Mouse (Mus musculus): ENCODE results near the gene Ccni. TPM values are rescaled to one million over a fixed set of nuclear protein-coding genes. Genes with fewer than 3 reads are reported as not detected.

The Ccni gene
- total and polyA plus RNA-seq, 3 experiments: 33.4 to 199 (median 83.2) TPM

GRCm38 (mm10) chr5:93231721-93232120 is 25.4 kb upstream of the Ccni start:
- DNase-seq (ENCODE audit: low read depth, low spot score): no peak
- Histone ChIP-seq H3K27ac (ENCODE audit: control insufficient read depth, low read depth, low read length) (no peak overlapping the region), H3K9me3 (replicated peaks; ENCODE audit: insufficient read depth, low read length) (no peaks in the 10 kb centered on the region), H3K79me2 (ENCODE audit: control insufficient read depth, insufficient read depth, low read length, poor library complexity) (no peaks in the 10 kb centered on the region), H3K4me1 (ENCODE audit: control insufficient read depth in 1 of 2, insufficient read depth in 2 of 2, low read length in 2 of 2) (peaks cover 0 to 9% of the 10 kb centered on the region in 2 experiments), H3K36me3 (ENCODE audit: control insufficient read depth in 1 of 2, insufficient read depth in 2 of 2, low read length in 2 of 2) (peaks cover 0 to 6% of the 10 kb centered on the region in 2 experiments; a peak in 2 of 4 replicates), H3K4me3 (ENCODE audit: control insufficient read depth in 1 of 2, insufficient read depth in 1 of 2, low read depth in 2 of 2, low read length in 2 of 2) (no peak overlapping the region), H3K9ac (ENCODE audit: control insufficient read depth, low read depth, low read length, poor library complexity, severe bottlenecking) (no peak overlapping the region), H3K27me3 (ENCODE audit: control insufficient read depth in 1 of 2, insufficient read depth in 2 of 2, low read length in 2 of 2) (no peaks in the 10 kb centered on the region)
- TF ChIP-seq ELF1 (IDR thresholded peaks at IDR 0.05; ENCODE audit: low read depth, low read length): no peak
- TF ChIP-seq MYB (IDR thresholded peaks at IDR 0.05; ENCODE audit: low read depth, low read length): no peak
- TF ChIP-seq E2F4 (IDR thresholded peaks at IDR 0.05; ENCODE audit: borderline replicate concordance, low read depth, low read length): no peak
- no peak for TF ChIP-seq USF1 (IDR thresholded peaks at IDR 0.05; ENCODE audit: low read depth, low read length)
- no peak for TF ChIP-seq HCFC1 (IDR thresholded peaks at IDR 0.05; ENCODE audit: low read depth, low read length)
- no peak for TF ChIP-seq ETS1 (IDR thresholded peaks at IDR 0.05; ENCODE audit: low read depth, low read length)
- no peak for TF ChIP-seq MAZ (IDR thresholded peaks at IDR 0.05; ENCODE audit: low read depth, low read length)
- no peak for TF ChIP-seq MAFK (IDR thresholded peaks at IDR 0.05; ENCODE audit: borderline replicate concordance, low read depth, low read length)
- no peak for TF ChIP-seq RAD21 (IDR thresholded peaks at IDR 0.05; ENCODE audit: low read depth, low read length)
- TF ChIP-seq UBTF (IDR thresholded peaks at IDR 0.05; ENCODE audit: borderline replicate concordance, insufficient read depth, low read depth, low read length): no peak
- no peak for TF ChIP-seq TAL1 (IDR thresholded peaks at IDR 0.05; ENCODE audit: low read length)
- TF ChIP-seq ZKSCAN1 (IDR thresholded peaks at IDR 0.05; ENCODE audit: low read depth, low read length): no peak
- TF ChIP-seq GATA1 (IDR thresholded peaks at IDR 0.05; ENCODE audit: low read depth, low read length): no peak
- no peak for TF ChIP-seq ZMIZ1 (IDR thresholded peaks at IDR 0.05; ENCODE audit: low read depth, low read length)
- TF ChIP-seq USF2 (IDR thresholded peaks at IDR 0.05; ENCODE audit: borderline replicate concordance in 1 of 2, insufficient read depth in 1 of 2, low read depth in 1 of 2, low read length in 2 of 2): no peak
- TF ChIP-seq RCOR1 (IDR thresholded peaks at IDR 0.05; ENCODE audit: low read depth, low read length): no peak

GRCm38 (mm10) chr5:93229527-93229926 is 23.2 kb upstream of the Ccni start:
- no peak for DNase-seq (ENCODE audit: low read depth, low spot score)
- no peaks in the 10 kb centered on the region for H3K9me3 ChIP-seq (replicated peaks; ENCODE audit: insufficient read depth, low read length)
- H3K4me1 ChIP-seq (ENCODE audit: control insufficient read depth in 1 of 2, insufficient read depth in 2 of 2, low read length in 2 of 2): peaks cover 0 to 7% of the 10 kb centered on the region in 2 experiments
- H3K9ac ChIP-seq (ENCODE audit: control insufficient read depth, low read depth, low read length, poor library complexity, severe bottlenecking): no peak overlapping the region
- H3K27ac ChIP-seq (ENCODE audit: control insufficient read depth, low read depth, low read length): no peak overlapping the region
- TF ChIP-seq RAD21 (IDR thresholded peaks at IDR 0.05; ENCODE audit: low read depth, low read length): no peak
- no peak for TF ChIP-seq ZKSCAN1 (IDR thresholded peaks at IDR 0.05; ENCODE audit: low read depth, low read length)
- no peak for TF ChIP-seq TAL1 (IDR thresholded peaks at IDR 0.05; ENCODE audit: low read length)
- TF ChIP-seq E2F4 (IDR thresholded peaks at IDR 0.05; ENCODE audit: borderline replicate concordance, low read depth, low read length): no peak
- TF ChIP-seq CHD2 (IDR thresholded peaks at IDR 0.05; ENCODE audit: low read length): no peak
- no peak for TF ChIP-seq SMC3 (IDR thresholded peaks at IDR 0.05; ENCODE audit: low read depth, low read length)
- TF ChIP-seq MAFK (IDR thresholded peaks at IDR 0.05; ENCODE audit: borderline replicate concordance, low read depth, low read length): no peak
- no peaks in the 10 kb centered on the region for H3K27me3 ChIP-seq (ENCODE audit: control insufficient read depth in 1 of 2, insufficient read depth in 2 of 2, low read length in 2 of 2)
- H3K36me3 ChIP-seq (ENCODE audit: control insufficient read depth in 1 of 2, insufficient read depth in 2 of 2, low read length in 2 of 2): peaks cover 0 to 6% of the 10 kb centered on the region in 2 experiments; a peak in 2 of 4 replicates
- no peaks in the 10 kb centered on the region for H3K79me2 ChIP-seq (ENCODE audit: control insufficient read depth, insufficient read depth, low read length, poor library complexity)
- H3K4me3 ChIP-seq (ENCODE audit: control insufficient read depth in 1 of 2, insufficient read depth in 1 of 2, low read depth in 2 of 2, low read length in 2 of 2): no peak overlapping the region
